Mouse (Mus musculus) CH12.LX (cell line): ENCODE results near the gene Olfr221.

ENCODE experiments used
- CTCF ChIP-seq, 2 experiments: IDR thresholded peaks in 1 of 2; conservative IDR thresholded peaks in 1 of 2; 2 replicates each; pipeline ENCODE4 v1.5.1; 2011 to 2012; ENCODE audit warnings: low read depth in 2 of 2, low read length in 2 of 2, improper control_type of control experiment in 1 of 2, inconsistent platforms in 1 of 2, mild to moderate bottlenecking in 1 of 2, moderate library complexity in 1 of 2
- E2F4 ChIP-seq: IDR thresholded peaks from 2 replicates; pipeline ENCODE4 v1.6.1; 2011; ENCODE audit warnings: low read depth, low read length, improper control_type of control experiment; ENCODE audit not compliant: insufficient replicate concordance
- ELF1 ChIP-seq: IDR thresholded peaks from 2 replicates; pipeline ENCODE4 v1.6.1; 2014; ENCODE audit warnings: low read depth, mild to moderate bottlenecking, inconsistent platforms, low read length, improper control_type of control experiment
- EP300 ChIP-seq: IDR thresholded peaks from 2 replicates; pipeline ENCODE4 v1.6.1; 2011; ENCODE audit warnings: low read length, improper control_type of control experiment
- JUN ChIP-seq: IDR thresholded peaks from 2 replicates; pipeline ENCODE4 v1.6.1; 2011; ENCODE audit warnings: low read depth, mild to moderate bottlenecking, low read length, improper control_type of control experiment, moderate library complexity; ENCODE audit not compliant: insufficient read depth
- MAFK ChIP-seq: IDR thresholded peaks from 2 replicates; pipeline ENCODE4 v1.6.1; 2011; ENCODE audit warnings: low read length, improper control_type of control experiment; ENCODE audit not compliant: insufficient replicate concordance
- NELFE ChIP-seq: IDR thresholded peaks from 2 replicates; pipeline ENCODE4 v1.6.1; 2011; ENCODE audit warnings: low read depth, low read length, improper control_type of control experiment
- POLR2A ChIP-seq: IDR thresholded peaks from 2 replicates; pipeline ENCODE4 v1.6.1; 2011; ENCODE audit warnings: low read depth, mild to moderate bottlenecking, improper control_type of control experiment, low read length
- POLR2AphosphoS2 ChIP-seq: IDR thresholded peaks from 2 replicates; pipeline ENCODE4 v1.6.1; 2011; ENCODE audit warnings: low read depth, low read length, improper control_type of control experiment
- SMC3 ChIP-seq: IDR thresholded peaks from 2 replicates; pipeline ENCODE4 v1.6.1; 2011; ENCODE audit warnings: low read depth, low read length, improper control_type of control experiment
- TCF12 ChIP-seq: IDR thresholded peaks from 2 replicates; pipeline ENCODE4 v1.6.1; 2014; ENCODE audit warnings: low read depth, mild to moderate bottlenecking, inconsistent platforms, low read length, improper control_type of control experiment
- USF1 ChIP-seq: IDR thresholded peaks from 2 replicates; pipeline ENCODE4 v1.6.1; 2014; ENCODE audit warnings: low read depth, mild to moderate bottlenecking, inconsistent platforms, low read length, improper control_type of control experiment
- ZNF384 ChIP-seq: IDR thresholded peaks from 2 replicates; pipeline ENCODE4 v1.6.1; 2012; ENCODE audit warnings: low read depth, low read length, improper control_type of control experiment, inconsistent platforms

DNA sequence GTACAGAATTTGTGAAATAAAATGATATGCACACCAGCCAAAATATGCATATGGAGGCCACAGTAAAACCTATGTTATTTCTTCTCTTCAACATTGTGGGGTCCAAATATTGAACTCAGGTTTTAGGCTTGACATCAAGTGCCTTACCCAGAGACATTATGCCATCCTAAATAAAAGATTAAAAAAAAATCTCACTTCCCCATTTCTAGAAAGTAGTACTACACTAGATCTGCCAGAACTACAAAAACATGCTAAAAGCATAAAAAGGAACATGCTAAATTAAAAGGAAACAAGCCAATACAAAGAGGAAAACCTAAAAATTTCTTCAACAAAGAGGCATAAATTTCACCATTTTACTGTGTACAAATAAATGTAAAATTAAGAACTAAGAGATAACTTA lies 40.8 kb upstream of the Olfr221 start:
- TF ChIP-seq SMC3 = no peak
- TF ChIP-seq EP300 = no peak
- TF ChIP-seq E2F4 = no peak
- no peak for TF ChIP-seq POLR2A
- no peak for TF ChIP-seq CTCF (conservative IDR thresholded peaks at IDR 0.05 in 1 of 2, IDR thresholded peaks at IDR 0.05 in 1 of 2; ENCODE audit: low read depth in 2 of 2, low read length in 2 of 2)
- no peak for TF ChIP-seq POLR2AphosphoS2
- TF ChIP-seq NELFE = no peak
- no peak for TF ChIP-seq USF1
- no peak for TF ChIP-seq MAFK
- TF ChIP-seq ZNF384 = peak; percentile 55
- TF ChIP-seq JUN = no peak
- no peak for TF ChIP-seq ELF1
- TF ChIP-seq TCF12 = no peak
